Mouse (Mus musculus) liver, postnatal 0 days (tissue): ENCODE measurements around the gene Psap.

Experiments used
- CTCF ChIP-seq: sonication (generic); IDR thresholded peaks from 2 replicates; pipeline ENCODE4 v1.5.1; 2016; ENCODE audit warnings: antibody characterized with exemption, low read depth
- EP300 ChIP-seq: IDR thresholded peaks from 2 replicates; pipeline ENCODE4 v1.6.1; 2016; ENCODE audit warnings: antibody characterized with exemption, low read depth, mild to moderate bottlenecking

DNA sequence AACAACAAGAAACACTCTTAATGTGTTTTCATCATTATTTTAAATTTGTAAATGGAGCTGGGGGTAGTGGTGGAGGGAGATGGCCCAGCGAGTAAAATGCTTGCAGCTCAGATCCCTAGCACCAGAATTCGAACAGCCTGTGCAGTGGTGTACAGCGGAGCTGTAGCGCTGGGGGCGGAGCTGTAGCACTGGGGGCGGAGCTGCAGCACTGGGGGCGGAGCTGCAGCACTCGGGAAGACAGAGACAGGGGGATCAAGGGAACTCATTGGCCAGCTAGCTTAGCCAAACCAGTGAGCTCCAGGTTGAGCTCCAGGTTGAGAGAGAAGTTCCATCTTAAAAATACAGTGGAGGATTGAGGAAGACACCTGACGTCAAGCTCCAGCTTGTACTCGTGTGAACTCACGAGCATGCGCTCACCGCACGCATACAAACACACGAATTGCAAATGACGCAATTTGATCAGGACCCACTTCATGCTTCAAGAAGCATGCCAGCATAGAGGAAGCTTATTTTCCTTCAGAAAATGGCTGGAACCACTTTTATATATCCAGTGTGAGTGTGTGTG is 20.1 kb upstream of the Psap start:
- TF ChIP-seq CTCF (no peak), EP300 (no peak)
